Mouse (Mus musculus): ENCODE data around the gene Lrfn2. TPM values are rescaled to one million over a fixed set of nuclear protein-coding genes. Genes with fewer than 3 reads are reported as not detected.
A peak's percentile ranks its signal among the peaks of the same experiment; 100 is the strongest.

Gene Lrfn2
- polyA plus RNA-seq (2015; fragmentation: Nextera tagmentation; extraction: Ambion mirVana): 0.08 and 0.20 TPM in 2 replicates

- Histone ChIP-seq H3K9ac (ENCODE audit: low read length) (peak within 1 kb of the TSS; percentile 73), H3K36me3 (ENCODE audit: control insufficient read depth, insufficient read depth) (no peaks in the 10 kb centered on the region), H3K4me3 (ENCODE audit: low read length) (peak within 1 kb of the TSS; percentile 64), H3K4me1 (ENCODE audit: control insufficient read depth, insufficient read depth, low read length) (peaks cover 3% of the 10 kb centered on the region), H3K27me3 (ENCODE audit: control insufficient read depth, insufficient read depth, low read length) (peaks cover 49% of the 10 kb centered on the region), H3K9me3 (replicated peaks; ENCODE audit: control insufficient read depth, low read length) (no peaks in the 10 kb centered on the region), H3K4me2 (ENCODE audit: low read depth, low read length) (peak within 1 kb of the TSS; percentile 94), H3K27ac (ENCODE audit: low read length) (no peak within 1 kb of the TSS)
- under 1% methylated on average over 56 of the region's 56 CpGs for WGBS
- ATAC-seq (replicated peaks; ENCODE audit: extremely low read depth, insufficient read depth, low FRiP score): peak; percentile 80
These were observed at the start of gene Lrfn2 for GRCm38 (mm10) chr17:48931621-48932405. Lrfn2 (plus strand) TSS chr17:48932379.

- H3K9me3 ChIP-seq (replicated peaks; ENCODE audit: control insufficient read depth, low read length): no peaks in the 10 kb centered on the region
- ATAC-seq (replicated peaks; ENCODE audit: extremely low read depth, insufficient read depth, low FRiP score): no peak
- H3K27me3 ChIP-seq (ENCODE audit: control insufficient read depth, insufficient read depth, low read length): no peaks in the 10 kb centered on the region
- H3K9ac ChIP-seq (ENCODE audit: low read length): no peak overlapping the region
- 49% methylated on average over 8 of the region's 8 CpGs for WGBS
- H3K4me2 ChIP-seq (ENCODE audit: low read depth, low read length): no peak overlapping the region
- no peaks in the 10 kb centered on the region for H3K36me3 ChIP-seq (ENCODE audit: control insufficient read depth, insufficient read depth)
- no peak overlapping the region for H3K27ac ChIP-seq (ENCODE audit: low read length)
- H3K4me1 ChIP-seq (ENCODE audit: control insufficient read depth, insufficient read depth, low read length): no peaks in the 10 kb centered on the region
- H3K4me3 ChIP-seq (ENCODE audit: low read length): no peak overlapping the region
These were observed 44.5 kb upstream of the Lrfn2 start for GRCm38 (mm10) chr17:48887472-48888385.

- Histone ChIP-seq H3K27ac (ENCODE audit: low read length) (no peak overlapping the region), H3K9me3 (replicated peaks; ENCODE audit: control insufficient read depth, low read length) (no peaks in the 10 kb centered on the region), H3K36me3 (ENCODE audit: control insufficient read depth, insufficient read depth) (no peaks in the 10 kb centered on the region), H3K27me3 (ENCODE audit: control insufficient read depth, insufficient read depth, low read length) (peaks cover 2% of the 10 kb centered on the region; the same call in 1 of the 2 replicates), H3K9ac (ENCODE audit: low read length) (no peak overlapping the region), H3K4me3 (ENCODE audit: low read length) (no peak overlapping the region), H3K4me2 (ENCODE audit: low read depth, low read length) (no peak overlapping the region), H3K4me1 (ENCODE audit: control insufficient read depth, insufficient read depth, low read length) (no peaks in the 10 kb centered on the region)
- WGBS: 52% methylated on average over 4 of the region's 4 CpGs
- no peak for ATAC-seq (replicated peaks; ENCODE audit: extremely low read depth, insufficient read depth, low FRiP score)
These were observed 26.7 kb upstream of the Lrfn2 start for GRCm38 (mm10) chr17:48905286-48906040.

GRCm38 (mm10) chr17:48913437-48913836 lies 18.7 kb upstream of the Lrfn2 start:
- H3K4me2 ChIP-seq (ENCODE audit: low read depth, low read length): no peak overlapping the region
- no peak overlapping the region for H3K9ac ChIP-seq (ENCODE audit: low read length)
- WGBS: 25% methylated on average over 6 of the region's 6 CpGs
- no peak overlapping the region for H3K4me3 ChIP-seq (ENCODE audit: low read length)
- H3K27ac ChIP-seq (ENCODE audit: low read length): no peak overlapping the region
- no peak for ATAC-seq (replicated peaks; ENCODE audit: extremely low read depth, insufficient read depth, low FRiP score)
- no peaks in the 10 kb centered on the region; the same call in 1 of the 2 replicates for H3K27me3 ChIP-seq (ENCODE audit: control insufficient read depth, insufficient read depth, low read length)
- H3K4me1 ChIP-seq (ENCODE audit: control insufficient read depth, insufficient read depth, low read length): no peaks in the 10 kb centered on the region
- H3K36me3 ChIP-seq (ENCODE audit: control insufficient read depth, insufficient read depth): no peaks in the 10 kb centered on the region
- no peaks in the 10 kb centered on the region for H3K9me3 ChIP-seq (replicated peaks; ENCODE audit: control insufficient read depth, low read length)

GRCm38 (mm10) chr17:48917411-48917810 lies 14.8 kb upstream of the Lrfn2 start:
- no peaks in the 10 kb centered on the region for H3K9me3 ChIP-seq (replicated peaks; ENCODE audit: control insufficient read depth, low read length)
- H3K4me3 ChIP-seq (ENCODE audit: low read length): no peak overlapping the region
- WGBS: 10% methylated on average over 11 of the region's 11 CpGs

GRCm38 (mm10) chr17:48918458-48918857 lies 13.7 kb upstream of the Lrfn2 start:
- ATAC-seq (replicated peaks; ENCODE audit: extremely low read depth, insufficient read depth, low FRiP score): no peak
- Histone ChIP-seq H3K4me3 (ENCODE audit: low read length) (no peak overlapping the region), H3K4me2 (ENCODE audit: low read depth, low read length) (no peak overlapping the region), H3K9ac (ENCODE audit: low read length) (no peak overlapping the region), H3K9me3 (replicated peaks; ENCODE audit: control insufficient read depth, low read length) (no peaks in the 10 kb centered on the region), H3K4me1 (ENCODE audit: control insufficient read depth, insufficient read depth, low read length) (no peaks in the 10 kb centered on the region), H3K27me3 (ENCODE audit: control insufficient read depth, insufficient read depth, low read length) (no peaks in the 10 kb centered on the region), H3K27ac (ENCODE audit: low read length) (no peak overlapping the region), H3K36me3 (ENCODE audit: control insufficient read depth, insufficient read depth) (no peaks in the 10 kb centered on the region)
- 87% methylated on average over 3 of the region's 3 CpGs for WGBS

More at GRCm38 (mm10) chr17:48917411-48917810, 14.8 kb upstream of the Lrfn2 start:
- H3K27ac ChIP-seq (ENCODE audit: low read length): no peak overlapping the region
- H3K9ac ChIP-seq (ENCODE audit: low read length): no peak overlapping the region
- H3K4me2 ChIP-seq (ENCODE audit: low read depth, low read length): no peak overlapping the region
- H3K36me3 ChIP-seq (ENCODE audit: control insufficient read depth, insufficient read depth): no peaks in the 10 kb centered on the region
- no peaks in the 10 kb centered on the region for H3K4me1 ChIP-seq (ENCODE audit: control insufficient read depth, insufficient read depth, low read length)
- ATAC-seq (replicated peaks; ENCODE audit: extremely low read depth, insufficient read depth, low FRiP score): no peak
- no peaks in the 10 kb centered on the region for H3K27me3 ChIP-seq (ENCODE audit: control insufficient read depth, insufficient read depth, low read length)

- WGBS: 68% methylated on average over 2 of the region's 2 CpGs
- Histone ChIP-seq H3K4me3 (ENCODE audit: low read length) (no peak overlapping the region), H3K27me3 (ENCODE audit: control insufficient read depth, insufficient read depth, low read length) (no peaks in the 10 kb centered on the region), H3K36me3 (ENCODE audit: control insufficient read depth, insufficient read depth) (no peaks in the 10 kb centered on the region), H3K9ac (ENCODE audit: low read length) (no peak overlapping the region), H3K27ac (ENCODE audit: low read length) (no peak overlapping the region), H3K9me3 (replicated peaks; ENCODE audit: control insufficient read depth, low read length) (peaks cover 2% of the 10 kb centered on the region; the same call in 1 of the 2 replicates), H3K4me1 (ENCODE audit: control insufficient read depth, insufficient read depth, low read length) (no peaks in the 10 kb centered on the region), H3K4me2 (ENCODE audit: low read depth, low read length) (no peak overlapping the region)
- ATAC-seq (replicated peaks; ENCODE audit: extremely low read depth, insufficient read depth, low FRiP score): no peak
These were observed 9.3 kb upstream of the Lrfn2 start for GRCm38 (mm10) chr17:48922905-48923304.

DNA sequence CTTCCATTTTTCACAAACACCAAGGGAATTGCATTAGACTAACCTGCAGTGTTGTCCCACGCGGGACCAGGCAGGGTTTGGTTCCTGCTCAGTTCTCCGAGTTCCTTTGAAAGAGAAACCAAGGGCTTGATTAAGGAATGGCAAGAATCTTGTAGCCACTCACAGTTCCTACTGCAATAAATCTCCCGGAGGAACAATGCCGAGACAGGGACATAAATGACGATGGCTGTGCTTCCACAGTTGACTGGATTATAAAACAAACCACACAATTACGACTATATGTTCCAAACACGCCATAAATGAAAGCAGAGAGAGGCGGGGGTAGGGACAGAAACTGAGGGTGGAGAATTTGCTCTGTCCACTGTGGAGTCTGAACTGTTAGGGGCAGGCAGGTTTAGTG lies 6.8 kb upstream of the Lrfn2 start:
- WGBS: 65% methylated on average over 9 of the region's 9 CpGs
- H3K4me1 ChIP-seq (ENCODE audit: control insufficient read depth, insufficient read depth, low read length): no peaks in the 10 kb centered on the region
- peaks cover 5% of the 10 kb centered on the region; the same call in 1 of the 2 replicates for H3K27me3 ChIP-seq (ENCODE audit: control insufficient read depth, insufficient read depth, low read length)
- no peak overlapping the region for H3K27ac ChIP-seq (ENCODE audit: low read length)
- no peaks in the 10 kb centered on the region for H3K36me3 ChIP-seq (ENCODE audit: control insufficient read depth, insufficient read depth)
- H3K4me2 ChIP-seq (ENCODE audit: low read depth, low read length): no peak overlapping the region
- no peak overlapping the region for H3K9ac ChIP-seq (ENCODE audit: low read length)
- ATAC-seq (replicated peaks; ENCODE audit: extremely low read depth, insufficient read depth, low FRiP score): no peak
- peaks cover 2% of the 10 kb centered on the region; the same call in 1 of the 2 replicates for H3K9me3 ChIP-seq (replicated peaks; ENCODE audit: control insufficient read depth, low read length)
- H3K4me3 ChIP-seq (ENCODE audit: low read length): no peak overlapping the region
